Mouse (Mus musculus) G1E-ER4 (cell line): Measurements from ENCODE around the gene Lrguk. TPM values are rescaled to one million over a fixed set of nuclear protein-coding genes. Genes with fewer than 3 reads are reported as not detected.

Experiments used
- GATA1 ChIP-seq: IDR thresholded peaks from one replicate; pipeline ENCODE4 v1.8.0; 2012; ENCODE audit warnings: low read length, inconsistent platforms
- polyA plus RNA-seq: library from polyadenylated mRNA; stranded (reverse); fragments of >175 nt; gene quantifications from 2 replicates; pipeline ENCODE4 v1.2.3, GENCODE M21; 2012

Lrguk gene
- polyA plus RNA-seq = 0.03 TPM in 2 replicates

- TF ChIP-seq GATA1 = no peak
Observed at GRCm38 (mm10) chr6:34028933-34029745, at the start of gene Lrguk. Gene Lrguk, plus strand, starts transcription at chr6:34029448.

GRCm38 (mm10) chr6:33982709-33983108 is 46.5 kb upstream of the Lrguk start:
- TF ChIP-seq GATA1 = no peak

DNA sequence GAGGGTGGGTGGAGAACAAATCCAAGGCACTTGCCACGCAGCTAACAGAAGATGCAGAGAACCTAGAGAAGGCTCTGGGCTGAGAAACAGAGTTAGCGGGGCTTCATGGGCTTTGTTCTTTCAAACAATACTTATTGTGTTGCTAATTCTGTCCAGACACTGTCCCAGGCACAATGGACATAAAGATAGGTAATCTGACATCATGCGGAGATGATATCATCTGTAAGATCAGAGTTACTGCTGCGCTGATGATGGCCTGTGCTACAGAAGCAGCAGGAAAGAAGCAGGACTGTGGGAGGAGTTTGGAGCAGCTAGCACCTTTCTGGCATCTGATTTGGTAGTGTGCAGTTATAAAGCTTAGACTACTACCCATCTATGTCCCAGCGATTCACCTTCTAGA is 42.1 kb upstream of the Lrguk start:
- no peak for TF ChIP-seq GATA1

- TF ChIP-seq GATA1 = no peak
Observed at GRCm38 (mm10) chr6:33992213-33993034, 36.8 kb upstream of the Lrguk start.

DNA sequence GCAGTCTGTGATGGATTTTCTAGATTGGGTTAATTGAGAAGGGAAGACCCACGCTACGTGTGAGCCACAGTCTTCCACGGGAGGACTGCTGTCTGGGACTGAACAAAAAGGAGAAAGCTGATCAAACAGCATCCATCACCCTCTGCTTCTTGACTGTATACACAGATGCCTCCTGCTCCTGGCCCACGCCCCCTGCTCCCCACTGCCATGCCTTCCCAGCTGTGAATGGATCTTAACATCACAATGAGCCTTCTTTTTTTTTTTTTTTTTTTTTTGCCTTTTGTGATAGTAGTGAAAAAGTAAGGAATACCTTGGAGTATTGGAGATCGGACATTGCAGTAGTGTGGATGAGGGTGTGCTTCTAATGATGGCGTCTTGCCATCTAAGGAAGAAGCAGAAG is 35.4 kb upstream of the Lrguk start:
- no peak for TF ChIP-seq GATA1

DNA sequence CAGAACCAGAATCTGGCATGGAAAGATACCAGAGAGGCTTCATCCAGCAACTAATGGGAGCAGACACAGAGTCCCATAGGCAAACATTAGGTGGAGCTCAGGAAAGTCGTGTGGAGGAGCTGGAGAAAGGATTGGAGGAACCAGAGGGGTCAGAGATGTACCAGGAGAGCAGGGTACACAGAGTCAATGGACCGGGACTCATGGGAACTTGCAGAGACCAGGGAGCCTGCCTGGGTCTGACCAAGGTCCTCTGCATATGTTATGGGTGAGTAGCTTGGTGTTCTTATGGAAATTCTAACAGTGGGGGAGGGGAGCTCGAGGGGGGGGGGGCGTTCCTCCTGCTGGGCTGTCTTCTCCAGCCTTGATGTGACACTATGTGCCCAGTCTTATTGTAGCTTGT is 30.7 kb upstream of the Lrguk start:
- TF ChIP-seq GATA1 = no peak

DNA sequence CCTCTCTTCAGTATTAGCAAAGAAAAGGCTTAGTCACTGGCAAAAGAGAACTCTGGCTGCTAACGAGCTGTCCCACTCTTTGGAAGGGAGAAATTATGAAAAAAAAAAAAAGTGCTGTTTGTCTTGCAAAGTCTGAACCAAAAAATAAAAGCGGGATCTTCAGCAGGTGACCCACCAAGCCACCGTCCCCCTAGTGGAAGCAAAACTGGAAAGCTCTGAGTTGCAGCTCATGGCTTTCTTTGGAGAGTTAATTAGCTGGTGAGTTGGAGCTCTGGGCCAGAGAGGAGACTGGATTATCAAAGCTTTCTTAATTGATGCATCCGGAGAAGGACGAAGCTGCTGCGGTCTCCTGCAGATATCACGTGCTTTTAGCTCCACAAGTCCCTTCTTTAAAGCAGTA is 29.7 kb upstream of the Lrguk start:
- no peak for TF ChIP-seq GATA1

DNA sequence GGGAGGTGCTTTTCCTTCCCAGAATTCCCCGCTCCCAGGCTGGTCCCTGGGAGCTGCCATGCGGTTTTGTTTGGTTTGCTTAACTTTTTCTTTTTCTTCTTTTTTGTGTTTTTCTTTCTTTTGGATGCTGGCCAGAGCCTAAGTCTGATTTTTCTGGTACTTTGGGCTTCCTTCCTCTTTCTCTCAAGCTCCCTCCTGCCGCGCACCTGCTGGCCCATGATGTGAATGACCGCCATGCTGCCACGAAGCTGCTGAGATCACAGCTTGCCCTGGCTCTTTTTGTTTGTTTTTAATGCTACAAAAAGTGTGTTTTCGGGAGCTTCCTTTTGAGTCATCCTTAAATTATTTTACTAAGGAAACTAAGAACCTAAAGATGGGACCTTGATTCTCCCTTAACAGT is 28.6 kb upstream of the Lrguk start:
- TF ChIP-seq GATA1 = no peak

DNA sequence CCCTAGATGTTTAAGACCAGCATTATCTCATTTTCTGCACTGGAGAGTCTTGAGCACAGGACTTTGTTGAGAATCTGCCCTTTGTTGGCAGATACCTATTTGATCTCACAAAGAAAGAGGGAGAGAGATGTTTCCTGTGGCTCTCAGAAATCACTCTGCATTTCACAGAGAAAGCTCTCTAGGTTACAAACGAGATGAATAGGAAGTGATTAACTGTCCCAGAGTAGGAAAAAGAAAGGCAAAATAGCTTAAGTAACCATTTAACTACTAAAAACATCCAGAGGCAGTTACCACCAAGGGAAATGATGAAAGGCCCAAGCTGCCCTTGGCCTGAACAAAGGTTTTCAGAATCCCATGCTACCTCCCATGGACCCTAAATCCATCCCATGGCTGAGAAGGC is 26.2 kb upstream of the Lrguk start:
- TF ChIP-seq GATA1 = no peak

DNA sequence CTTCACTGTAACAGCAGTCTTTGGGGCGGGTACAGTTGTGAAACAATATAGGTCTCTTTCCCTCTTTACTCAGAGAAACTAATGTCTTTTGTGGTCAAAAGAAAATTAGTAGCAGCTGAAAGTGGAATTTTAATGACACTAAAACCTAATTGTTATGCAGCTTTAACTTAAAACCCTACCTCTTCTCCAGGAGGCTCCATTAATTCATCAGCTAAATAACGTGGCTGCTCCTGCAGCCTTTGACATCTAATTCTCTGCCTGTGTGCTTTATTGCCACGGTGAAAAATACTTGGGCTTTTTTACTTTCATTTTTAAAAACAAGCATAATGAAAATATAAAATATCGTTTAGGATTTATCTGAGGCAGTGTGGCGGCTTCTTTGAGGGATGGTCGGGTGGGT is 15.8 kb upstream of the Lrguk start:
- no peak for TF ChIP-seq GATA1

DNA sequence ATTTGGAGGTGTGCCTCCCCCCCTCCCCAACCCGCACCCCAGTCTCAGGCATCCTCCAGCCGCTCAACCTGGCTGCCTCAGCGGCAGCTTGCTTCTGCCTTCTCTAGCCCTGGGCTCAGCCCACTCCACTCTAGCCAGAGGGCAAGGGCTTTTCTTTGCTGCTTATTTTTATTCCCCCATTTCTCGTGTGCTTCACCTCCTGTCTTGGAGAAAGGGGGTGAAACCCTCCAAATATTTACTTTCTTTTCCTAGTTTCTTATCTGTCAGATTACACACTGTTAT is 439 bp downstream of the Lrguk start:
- no peak for TF ChIP-seq GATA1

- no peak for TF ChIP-seq GATA1
Observed at GRCm38 (mm10) chr6:34034096-34034495, 4.8 kb downstream of the Lrguk start.

GRCm38 (mm10) chr6:34034577-34035461 is 5.6 kb downstream of the Lrguk start:
- TF ChIP-seq GATA1 = no peak

DNA sequence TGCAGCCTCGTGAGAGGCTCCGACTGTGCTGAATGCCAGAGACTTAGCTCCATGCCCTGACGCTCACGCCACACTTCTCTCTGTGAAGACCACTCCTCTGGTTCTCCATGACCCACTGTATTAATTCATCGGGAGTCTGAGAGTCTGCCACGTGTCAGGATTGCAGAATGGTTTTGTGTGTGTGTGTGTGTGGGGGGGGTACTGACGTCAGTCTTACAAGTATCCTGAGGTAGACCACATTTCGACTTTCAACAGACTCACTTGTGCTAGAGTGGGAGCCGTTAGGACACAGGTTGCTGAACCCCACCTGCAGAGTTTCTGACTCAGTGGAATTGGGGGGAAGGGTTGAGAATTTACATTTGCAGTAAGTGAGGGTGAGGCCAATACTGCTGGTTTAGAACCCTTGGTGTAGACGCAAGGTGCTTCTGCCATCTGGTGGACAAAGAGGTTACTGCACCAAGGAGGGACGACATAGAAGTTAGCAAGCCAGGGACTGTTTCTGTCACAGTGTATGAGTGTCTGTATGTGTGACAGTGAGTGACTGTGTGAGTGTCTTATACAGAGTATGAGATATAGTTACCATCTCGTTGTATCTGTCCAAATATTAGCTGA is 11.5 kb downstream of the Lrguk start:
- no peak for TF ChIP-seq GATA1

- no peak for TF ChIP-seq GATA1
Observed at GRCm38 (mm10) chr6:34041589-34042280, 12.5 kb downstream of the Lrguk start.
